ENCODE assay signal across 10 mouse cellular contexts in the genomic region with DNA sequence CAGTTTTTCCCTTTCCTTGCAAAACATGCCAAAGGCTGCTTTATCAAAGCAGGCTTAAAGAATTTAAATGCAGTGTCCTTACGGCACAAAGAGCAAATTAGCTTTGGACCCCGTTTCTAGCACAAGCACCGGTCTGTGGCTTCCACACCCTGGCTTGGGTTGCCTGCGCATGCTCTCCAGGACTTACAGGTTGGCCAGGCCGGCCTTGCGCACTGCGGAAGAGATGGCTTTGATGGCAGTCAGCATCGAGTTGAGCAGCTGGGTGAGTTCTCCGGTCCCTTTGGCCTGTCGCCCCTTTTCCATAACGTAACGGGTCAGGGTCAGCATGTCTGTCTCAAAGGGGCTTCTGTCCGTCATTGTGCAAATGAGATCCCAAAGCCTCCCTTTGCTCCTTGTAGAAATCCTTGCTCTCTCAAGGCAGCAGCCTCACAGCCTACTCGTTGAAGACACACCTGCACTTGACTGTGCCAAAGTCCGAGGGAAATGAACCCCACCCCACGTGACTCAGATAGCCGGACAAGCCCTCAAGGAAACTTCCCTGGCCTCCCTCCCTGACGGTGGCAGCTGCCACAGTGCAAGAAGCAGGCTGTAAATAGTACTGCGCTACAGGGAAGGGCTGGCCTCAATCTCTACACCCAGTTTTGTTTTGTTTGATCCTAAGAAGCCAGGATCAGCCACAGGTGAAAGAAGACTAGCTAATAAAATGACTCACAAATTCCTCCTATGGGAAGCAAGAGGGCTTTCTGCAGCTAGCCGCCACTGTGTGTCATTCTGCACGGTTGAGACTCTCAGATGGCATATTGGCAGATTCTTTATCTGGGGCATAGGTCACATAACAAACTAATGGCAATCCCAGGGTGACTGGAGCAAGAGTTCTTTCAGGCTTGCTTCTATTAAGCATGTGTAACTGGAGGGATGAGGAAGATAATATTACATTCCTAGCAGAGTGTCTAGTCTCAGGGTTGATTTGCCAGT. TPM values are rescaled to one million over a fixed set of nuclear protein-coding genes. Genes with fewer than 3 reads are reported as not detected.
DNase-seq lines count a peak whose midpoint lies in the region; ATAC-seq and TF ChIP-seq lines count a peak whose summit lies in the region.
"Had no signal": no experiment of that assay in that cellular context is flagged by ENCODE, and none has a peak within 500 bp of the region (broad histone marks: within the 10 kb centered on the region; RNA-seq: fewer than 3 reads in every experiment).

A gene (minus strand): TSS at position 482 of the 975 bp plus-strand sequence.

- no peak within 1 kb of the TSS for H3K27ac ChIP-seq in neural tube, embryonic 13.5 days (replicated peaks)
- H3K27ac ChIP-seq in neural tube, embryonic 15.5 days (replicated peaks): no peak within 1 kb of the TSS
- peak within 1 kb of the TSS; percentile 51; the same call in 1 of the 2 replicates for H3K27ac ChIP-seq in heart, postnatal 0 days (ENCODE audit: low read depth)

- 71% methylated on average over 21 of the region's 21 CpGs for WGBS in neural tube, embryonic 13.5 days
- WGBS in neural tube, embryonic 15.5 days: 71% methylated on average over 21 of the region's 21 CpGs
- WGBS in heart, postnatal 0 days: 58% methylated on average over 21 of the region's 21 CpGs

- no peak for TF ChIP-seq EP300 in heart, postnatal 0 days (IDR thresholded peaks at IDR 0.05; ENCODE audit: low read depth)

- H3K27me3 ChIP-seq in neural tube, embryonic 13.5 days: no peaks in the 10 kb centered on the region
- H3K27me3 ChIP-seq in neural tube, embryonic 15.5 days (replicated peaks): no peaks in the 10 kb centered on the region
- no peaks in the 10 kb centered on the region for H3K27me3 ChIP-seq in heart, postnatal 0 days (ENCODE audit: control insufficient read depth, insufficient read depth, low read length)

- no peak for TF ChIP-seq CTCF in heart, postnatal 0 days (IDR thresholded peaks at IDR 0.05; ENCODE audit: low read depth)

- H3K4me3 ChIP-seq in neural tube, embryonic 13.5 days: no peak within 1 kb of the TSS
- no peak within 1 kb of the TSS for H3K4me3 ChIP-seq in neural tube, embryonic 15.5 days (replicated peaks)
- H3K4me3 ChIP-seq in heart, postnatal 0 days (ENCODE audit: low read depth, low read length): no peak within 1 kb of the TSS

- no peaks in the 10 kb centered on the region for H3K36me3 ChIP-seq in neural tube, embryonic 13.5 days
- H3K36me3 ChIP-seq in neural tube, embryonic 15.5 days: no peaks in the 10 kb centered on the region
- H3K36me3 ChIP-seq in heart, postnatal 0 days (replicated peaks; ENCODE audit: control insufficient read depth, insufficient read depth, low read length): no peaks in the 10 kb centered on the region

- 0 out of 2 replicates have a peak within 1 kb of the TSS, but pooled peaks have one; percentile 34 for H3K9ac ChIP-seq in neural tube, embryonic 13.5 days
- no peak within 1 kb of the TSS for H3K9ac ChIP-seq in neural tube, embryonic 15.5 days (replicated peaks)
- H3K9ac ChIP-seq in heart, postnatal 0 days (replicated peaks; ENCODE audit: low read depth, low read length): no peak within 1 kb of the TSS

- no peaks in the 10 kb centered on the region for H3K4me1 ChIP-seq in neural tube, embryonic 13.5 days (replicated peaks)
- H3K4me1 ChIP-seq in neural tube, embryonic 15.5 days: peaks cover 11% of the 10 kb centered on the region
- H3K4me1 ChIP-seq in heart, postnatal 0 days (ENCODE audit: control insufficient read depth, insufficient read depth): peaks cover 9% of the 10 kb centered on the region; the same call in 1 of the 2 replicates

- no peak within 1 kb of the TSS for H3K4me2 ChIP-seq in neural tube, embryonic 13.5 days
- H3K4me2 ChIP-seq in neural tube, embryonic 15.5 days: no peak within 1 kb of the TSS
- H3K4me2 ChIP-seq in heart, postnatal 0 days (ENCODE audit: low read depth, low read length): no peak within 1 kb of the TSS

- ATAC-seq in neural tube, embryonic 13.5 days (ENCODE audit: low read depth): no peak
- ATAC-seq in neural tube, embryonic 15.5 days (ENCODE audit: low FRiP score): no peak
- ATAC-seq in heart, postnatal 0 days (ENCODE audit: insufficient read depth, low read depth): peak; percentile 40
- no peak for ATAC-seq in erythroid progenitor cell, adult 5-6 weeks (replicated peaks; ENCODE audit: low FRiP score, poor library complexity, severe bottlenecking)

- no peaks in the 10 kb centered on the region for H3K9me3 ChIP-seq in neural tube, embryonic 13.5 days
- H3K9me3 ChIP-seq in neural tube, embryonic 15.5 days (replicated peaks): no peaks in the 10 kb centered on the region
- H3K9me3 ChIP-seq in heart, postnatal 0 days (replicated peaks; ENCODE audit: control insufficient read depth, low read length): no peaks in the 10 kb centered on the region

- DNase-seq in heart, postnatal 0 days (ENCODE audit: low spot score): no peak
- DNase-seq in kidney, postnatal 4 days: peak; percentile 43 to 63
- DNase-seq in right cerebral cortex, postnatal 14 days: no peak
- no peak for DNase-seq in cerebellum, postnatal 25 days
- no peak for DNase-seq in layer of hippocampus, postnatal 36 days

RNA-seq across cellular contexts. Expression of the gene that starts here (rescaled TPM):
- 0.33 and 0.51 TPM in 2 replicates for polyA plus RNA-seq in neural tube, embryonic 13.5 days (2015; fragmentation: Nextera tagmentation; extraction: Ambion mirVana)
- 1.6 and 13.8 TPM in 2 replicates for polyA plus RNA-seq in neural tube, embryonic 15.5 days (2015; fragmentation: Nextera tagmentation; extraction: Ambion mirVana)
- 0.15 and 9.6 TPM in 2 replicates for total RNA-seq in heart, postnatal 0 days (2014; rRNA removed; ENCODE audit: low replicate concordance)
- 11.1 and 11.8 TPM in 2 replicates for polyA plus RNA-seq in heart, postnatal 0 days (2015; fragmentation: Nextera tagmentation; extraction: Ambion mirVana)
- total RNA-seq in layer of hippocampus, postnatal 36 days (2021): not detected
- not detected in 2 replicates for total RNA-seq in erythroid progenitor cell, adult 5-6 weeks (2015; ENCODE audit: low replicate concordance)
- total RNA-seq in erythroid progenitor cell, adult 5-6 weeks (2017; ENCODE audit: low replicate concordance): not detected in 2 replicates
- total RNA-seq: common myeloid progenitor, adult 5-6 weeks; left cerebral cortex, adult 8-10 months had no signal

Comparison
In these comparisons a context has a peak if more than half of its experiments do, and no peak if none do; other contexts are left out.
1. DNase-seq: peak in kidney, postnatal 4 days (2 of 2); none in heart, postnatal 0 days (single experiment), right cerebral cortex, postnatal 14 days (single experiment), cerebellum, postnatal 25 days (0 of 2) and layer of hippocampus, postnatal 36 days (0 of 2).